Mouse (Mus musculus): ENCODE data around the gene Ramac. TPM values are rescaled to one million over a fixed set of nuclear protein-coding genes. Genes with fewer than 3 reads are reported as not detected.

Gene Ramac
- polyA plus RNA-seq, 1 experiment, result 17.6 TPM

- Histone ChIP-seq H3K27ac (ENCODE audit: control insufficient read depth, insufficient read depth, low read depth, low read length) (no peak overlapping the region), H3K4me1 (ENCODE audit: control insufficient read depth, insufficient read depth, low read length) (no peaks in the 10 kb centered on the region), H3K27me3 (ENCODE audit: control insufficient read depth, insufficient read depth, low read length) (no peaks in the 10 kb centered on the region), H3K4me3 (ENCODE audit: control insufficient read depth, low read depth, low read length) (no peak overlapping the region), H3K36me3 (ENCODE audit: control insufficient read depth, insufficient read depth, low read length) (no peaks in the 10 kb centered on the region)
- peak; percentile 19; the same call in 1 of the 2 replicates for TF ChIP-seq CTCF (IDR thresholded peaks at IDR 0.05; ENCODE audit: control insufficient read depth, insufficient read depth, insufficient replicate concordance, low read depth, low read length)
- no peak for TF ChIP-seq POLR2A (IDR thresholded peaks at IDR 0.05; ENCODE audit: control insufficient read depth, low read depth, low read length)
Observed at GRCm38 (mm10) chr7:81744145-81744544, 18.6 kb upstream of the Ramac start.

GRCm38 (mm10) chr7:81747956-81748355 lies 14.8 kb upstream of the Ramac start:
- H3K4me3 ChIP-seq (ENCODE audit: control insufficient read depth, low read depth, low read length), result no peak overlapping the region
- H3K27ac ChIP-seq (ENCODE audit: control insufficient read depth, insufficient read depth, low read depth, low read length), result no peak overlapping the region
- H3K36me3 ChIP-seq (ENCODE audit: control insufficient read depth, insufficient read depth, low read length), result no peaks in the 10 kb centered on the region
- H3K4me1 ChIP-seq (ENCODE audit: control insufficient read depth, insufficient read depth, low read length), result no peaks in the 10 kb centered on the region
- no peaks in the 10 kb centered on the region for H3K27me3 ChIP-seq (ENCODE audit: control insufficient read depth, insufficient read depth, low read length)
- TF ChIP-seq CTCF (IDR thresholded peaks at IDR 0.05; ENCODE audit: control insufficient read depth, insufficient read depth, insufficient replicate concordance, low read depth, low read length) (no peak), POLR2A (IDR thresholded peaks at IDR 0.05; ENCODE audit: control insufficient read depth, low read depth, low read length) (no peak)

- Histone ChIP-seq H3K27me3 (ENCODE audit: control insufficient read depth, insufficient read depth, low read length) (no peaks in the 10 kb centered on the region), H3K27ac (ENCODE audit: control insufficient read depth, insufficient read depth, low read depth, low read length) (peak overlapping the region; percentile 89), H3K36me3 (ENCODE audit: control insufficient read depth, insufficient read depth, low read length) (no peaks in the 10 kb centered on the region), H3K4me3 (ENCODE audit: control insufficient read depth, low read depth, low read length) (peak overlapping the region; percentile 98), H3K4me1 (ENCODE audit: control insufficient read depth, insufficient read depth, low read length) (peaks cover 8% of the 10 kb centered on the region)
- TF ChIP-seq POLR2A (IDR thresholded peaks at IDR 0.05; ENCODE audit: control insufficient read depth, low read depth, low read length) (peak; percentile 12; the same call in 1 of the 2 replicates), CTCF (IDR thresholded peaks at IDR 0.05; ENCODE audit: control insufficient read depth, insufficient read depth, insufficient replicate concordance, low read depth, low read length) (peak; percentile 12; the same call in 1 of the 2 replicates)
Observed at GRCm38 (mm10) chr7:81763110-81763845, 553 bp downstream of the Ramac start.

GRCm38 (mm10) chr7:81772786-81773539 lies 10.2 kb downstream of the Ramac start:
- Histone ChIP-seq H3K27ac (ENCODE audit: control insufficient read depth, insufficient read depth, low read depth, low read length) (no peak overlapping the region), H3K27me3 (ENCODE audit: control insufficient read depth, insufficient read depth, low read length) (no peaks in the 10 kb centered on the region), H3K4me1 (ENCODE audit: control insufficient read depth, insufficient read depth, low read length) (0 out of 2 replicates have a peak, but pooled peaks cover 2% of the 10 kb centered on the region), H3K4me3 (ENCODE audit: control insufficient read depth, low read depth, low read length) (no peak overlapping the region), H3K36me3 (ENCODE audit: control insufficient read depth, insufficient read depth, low read length) (no peaks in the 10 kb centered on the region)
- TF ChIP-seq CTCF (IDR thresholded peaks at IDR 0.05; ENCODE audit: control insufficient read depth, insufficient read depth, insufficient replicate concordance, low read depth, low read length) (no peak), POLR2A (IDR thresholded peaks at IDR 0.05; ENCODE audit: control insufficient read depth, low read depth, low read length) (no peak)

- H3K4me1 ChIP-seq (ENCODE audit: control insufficient read depth, insufficient read depth, low read length), result 0 out of 2 replicates have a peak, but pooled peaks cover 2% of the 10 kb centered on the region
- H3K27me3 ChIP-seq (ENCODE audit: control insufficient read depth, insufficient read depth, low read length), result no peaks in the 10 kb centered on the region
- TF ChIP-seq POLR2A (IDR thresholded peaks at IDR 0.05; ENCODE audit: control insufficient read depth, low read depth, low read length), result no peak
- no peak for TF ChIP-seq CTCF (IDR thresholded peaks at IDR 0.05; ENCODE audit: control insufficient read depth, insufficient read depth, insufficient replicate concordance, low read depth, low read length)
- no peaks in the 10 kb centered on the region for H3K36me3 ChIP-seq (ENCODE audit: control insufficient read depth, insufficient read depth, low read length)
- no peak overlapping the region for H3K27ac ChIP-seq (ENCODE audit: control insufficient read depth, insufficient read depth, low read depth, low read length)
- H3K4me3 ChIP-seq (ENCODE audit: control insufficient read depth, low read depth, low read length), result no peak overlapping the region
Observed at GRCm38 (mm10) chr7:81775325-81775724, 12.6 kb downstream of the Ramac start.

- Histone ChIP-seq H3K27me3 (ENCODE audit: control insufficient read depth, insufficient read depth, low read length) (no peaks in the 10 kb centered on the region), H3K27ac (ENCODE audit: control insufficient read depth, insufficient read depth, low read depth, low read length) (no peak overlapping the region), H3K4me1 (ENCODE audit: control insufficient read depth, insufficient read depth, low read length) (0 out of 2 replicates have a peak, but pooled peaks cover 2% of the 10 kb centered on the region), H3K4me3 (ENCODE audit: control insufficient read depth, low read depth, low read length) (no peak overlapping the region), H3K36me3 (ENCODE audit: control insufficient read depth, insufficient read depth, low read length) (no peaks in the 10 kb centered on the region)
- TF ChIP-seq POLR2A (IDR thresholded peaks at IDR 0.05; ENCODE audit: control insufficient read depth, low read depth, low read length) (no peak), CTCF (IDR thresholded peaks at IDR 0.05; ENCODE audit: control insufficient read depth, insufficient read depth, insufficient replicate concordance, low read depth, low read length) (no peak)
Observed at GRCm38 (mm10) chr7:81777667-81778218, 15.0 kb downstream of the Ramac start.

- H3K36me3 ChIP-seq (ENCODE audit: control insufficient read depth, insufficient read depth, low read length), result no peaks in the 10 kb centered on the region
- no peak for TF ChIP-seq CTCF (IDR thresholded peaks at IDR 0.05; ENCODE audit: control insufficient read depth, insufficient read depth, insufficient replicate concordance, low read depth, low read length)
- no peak for TF ChIP-seq POLR2A (IDR thresholded peaks at IDR 0.05; ENCODE audit: control insufficient read depth, low read depth, low read length)
- H3K27ac ChIP-seq (ENCODE audit: control insufficient read depth, insufficient read depth, low read depth, low read length), result peak overlapping the region; percentile 75
- peaks cover 5% of the 10 kb centered on the region for H3K4me1 ChIP-seq (ENCODE audit: control insufficient read depth, insufficient read depth, low read length)
- peak overlapping the region; percentile 86 for H3K4me3 ChIP-seq (ENCODE audit: control insufficient read depth, low read depth, low read length)
- H3K27me3 ChIP-seq (ENCODE audit: control insufficient read depth, insufficient read depth, low read length), result no peaks in the 10 kb centered on the region
Observed at GRCm38 (mm10) chr7:81788536-81788935, 25.8 kb downstream of the Ramac start.

Data from testis, adult 2 months (tissue).